Mouse (Mus musculus) C2C12 (cell line): ENCODE results near the gene Grk6.

Source experiments
- CEBPB ChIP-seq: IDR thresholded peaks from one replicate; pipeline ENCODE4 v1.6.1; 2011; ENCODE audit warnings: low read depth, mild to moderate bottlenecking, control low read depth, moderate library complexity
- CTCF ChIP-seq: IDR thresholded peaks from one replicate; pipeline ENCODE4 v1.5.1; 2011; ENCODE audit not compliant: control insufficient read depth, insufficient read depth, insufficient read length
- FOSL1 ChIP-seq: IDR thresholded peaks from one replicate; pipeline ENCODE4 v1.8.0; 2011; ENCODE audit warnings: mild to moderate bottlenecking, low read length; ENCODE audit not compliant: poor library complexity, insufficient read depth, severe bottlenecking
- MAX ChIP-seq: IDR thresholded peaks from one replicate; pipeline ENCODE4 v1.6.1; 2011; ENCODE audit warnings: mild to moderate bottlenecking, control low read depth
- MYOD1 ChIP-seq: IDR thresholded peaks from one replicate; pipeline ENCODE4 v1.6.1; 2011; ENCODE audit warnings: low read depth; ENCODE audit not compliant: control insufficient read depth, insufficient read length
- MYOG ChIP-seq: IDR thresholded peaks from one replicate; pipeline ENCODE4 v1.6.1; 2011; ENCODE audit not compliant: control insufficient read depth, insufficient read length; ENCODE audit errors: extremely low read depth
- USF1 ChIP-seq: IDR thresholded peaks from one replicate; pipeline ENCODE4 v1.6.1; 2011; ENCODE audit warnings: low read depth, mild to moderate bottlenecking, control low read depth, moderate library complexity

- TF ChIP-seq CTCF (no peak), USF1 (no peak), CEBPB (no peak), MYOD1 (no peak), MYOG (no peak), MAX (no peak), FOSL1 (no peak)
Measured at GRCm38 (mm10) chr13:55448131-55448530, 3.3 kb downstream of the Grk6 start.
